Mouse (Mus musculus): ENCODE results near the gene Sympk. TPM values are rescaled to one million over a fixed set of nuclear protein-coding genes. Genes with fewer than 3 reads are reported as not detected.

Sympk gene
- total RNA-seq, 1 experiment from 2014 or later: 42.4 TPM

Other genes starting within 250 kb of the Sympk start
- gene Psg19, start 225.9 kb upstream of the Sympk start, total RNA-seq (2017): not detected in 2 replicates
- gene Psg17, start 202.8 kb upstream of the Sympk start, total RNA-seq (2017): not detected in 2 replicates
- gene Mill2, start 184.4 kb upstream of the Sympk start, total RNA-seq (2017): 3.1 and 4.6 TPM in 2 replicates
- 14.1 and 39.9 TPM in 2 replicates for gene Pglyrp1, start 153.0 kb upstream of the Sympk start, total RNA-seq (2017)
- gene Ccdc61, start 114.0 kb upstream of the Sympk start, total RNA-seq (2017): 12.6 and 15.5 TPM in 2 replicates
- gene Nova2, start 98.5 kb upstream of the Sympk start, total RNA-seq (2017): 0.10 TPM in 1 of 2 replicates, not detected in the other
- gene Nanos2, start 37.0 kb upstream of the Sympk start, total RNA-seq (2017): not detected in 2 replicates
- 0.10 and 0.69 TPM in 2 replicates for gene Mypop, start 33.1 kb upstream of the Sympk start, total RNA-seq (2017)
- gene Irf2bp1, start 20.3 kb upstream of the Sympk start, total RNA-seq (2017): 13.1 and 16.8 TPM in 2 replicates
- 2.7 and 3.3 TPM in 2 replicates for gene Foxa3, start 839 bp upstream of the Sympk start, total RNA-seq (2017)
- not detected in 2 replicates for gene Rsph6a, start 30.3 kb downstream of the Sympk start, total RNA-seq (2017)
- 13.5 TPM in 2 replicates for gene Dmwd, start 51.9 kb downstream of the Sympk start, total RNA-seq (2017)
- 3.6 TPM in 1 of 2 replicates, not detected in the other for gene Dmpk, start 59.5 kb downstream of the Sympk start, total RNA-seq (2017)
- gene Six5, start 70.2 kb downstream of the Sympk start, total RNA-seq (2017): 7.9 and 9.3 TPM in 2 replicates
- gene Gm4969, start 94.0 kb downstream of the Sympk start, total RNA-seq (2017): 0.50 and 1.1 TPM in 2 replicates
- gene Fbxo46, start 95.5 kb downstream of the Sympk start, total RNA-seq (2017): 7.8 and 8.3 TPM in 2 replicates
- 3.5 and 4.8 TPM in 2 replicates for gene Qpctl, start 124.9 kb downstream of the Sympk start, total RNA-seq (2017)
- gene Snrpd2, start 125.3 kb downstream of the Sympk start, total RNA-seq (2017): 55.1 and 97.6 TPM in 2 replicates
- not detected in 2 replicates for gene Gipr, start 141.8 kb downstream of the Sympk start, total RNA-seq (2017)
- gene Eml2, start 152.0 kb downstream of the Sympk start, total RNA-seq (2017): 20.0 and 23.6 TPM in 2 replicates
- gene Gpr4, start 188.2 kb downstream of the Sympk start, total RNA-seq (2017): 0.74 and 1.4 TPM in 2 replicates
- 19.9 and 26.8 TPM in 2 replicates for gene Opa3, start 204.0 kb downstream of the Sympk start, total RNA-seq (2017)
- 99.8 and 117 TPM in 2 replicates for gene Vasp, start 247.4 kb downstream of the Sympk start, total RNA-seq (2017)

Data from hematopoietic stem cell, adult 5-6 weeks (primary cell).